18 mouse cellular contexts compared by ENCODE assay signal in the genomic region with DNA sequence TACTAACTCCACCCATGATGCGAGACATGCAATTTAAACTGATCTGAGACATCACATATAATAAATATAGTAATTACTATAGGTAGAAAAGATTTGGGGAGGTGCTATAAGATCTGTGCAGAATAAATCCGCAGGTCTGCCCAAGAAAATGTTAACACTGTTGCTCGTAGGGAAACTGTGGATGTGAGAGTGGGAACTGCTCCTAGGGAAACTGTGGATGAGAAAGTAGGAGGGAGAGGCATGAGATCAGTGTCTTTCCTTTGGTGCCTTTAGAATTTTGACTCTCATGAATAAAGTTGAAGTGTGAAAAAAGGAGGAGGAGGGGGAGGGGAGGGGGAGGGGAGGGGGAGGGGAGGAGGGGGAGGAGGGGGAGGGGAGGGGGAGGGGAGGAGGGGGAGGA.
DNase-seq lines count a peak whose midpoint lies in the region; ATAC-seq lines count a peak whose summit lies in the region.
"Had no signal": no experiment of that assay in that cellular context is flagged by ENCODE, and none has a peak within 500 bp of the region (broad histone marks: within the 10 kb centered on the region; RNA-seq: fewer than 3 reads in every experiment).

No protein-coding gene starts in this region.

- peak; percentile 72 for ATAC-seq in frontal cortex, adult (ENCODE audit: low TSS enrichment)
- ATAC-seq: activated CD4-positive, CD25-positive, alpha-beta regulatory T cell, adult 4 months; CD4-positive, CD25-positive, alpha-beta regulatory T cell, adult 4 months; Patski had no signal

- no peak for DNase-seq in frontal cortex, postnatal 25 days (ENCODE audit: low spot score in 2 of 2)
- DNase-seq in brain, adult 2 months (ENCODE audit: low read depth, low spot score) = peak; percentile 51
- DNase-seq in adrenal gland, postnatal 10 days = no peak
- DNase-seq: adrenal gland, adult 2 months; adrenal gland, adult 8-10 months; adrenal gland, postnatal 14 days; adrenal gland, postnatal 25 days; adrenal gland, postnatal 36 days; B cell, adult 2 months; cerebellum, adult 11 months; cerebellum, adult 11-12 months; cerebellum, adult 18-20 months; cerebellum, adult 2 months; cerebellum, adult 8-10 months had no signal
